Mouse (Mus musculus): ENCODE data around the gene Zfp579. TPM values are rescaled to one million over a fixed set of nuclear protein-coding genes. Genes with fewer than 3 reads are reported as not detected.

Zfp579 gene
- total and polyA plus RNA-seq, 2 experiments, result 1.2 to 13.0 TPM

GRCm38 (mm10) chr7:5017931-5018330 lies 22.0 kb upstream of the Zfp579 start:
- 97% methylated on average over 21 of the region's 21 CpGs for WGBS
- peaks cover 12% of the 10 kb centered on the region for H3K4me1 ChIP-seq (ENCODE audit: control insufficient read depth, insufficient read depth, low read length)
- no peak overlapping the region for H3K9ac ChIP-seq (ENCODE audit: low read depth, low read length)
- peaks cover 2% of the 10 kb centered on the region; the same call in 1 of the 2 replicates for H3K36me3 ChIP-seq (ENCODE audit: control insufficient read depth, insufficient read depth, low read length)
- H3K27ac ChIP-seq (replicated peaks; ENCODE audit: insufficient read depth, low read depth, low read length), result no peak overlapping the region
- DNase-seq (ENCODE audit: extremely low read depth, low read depth, low spot score), result no peak
- H3K4me3 ChIP-seq (ENCODE audit: insufficient read depth, low read depth, low read length), result no peak overlapping the region
- H3K27me3 ChIP-seq (ENCODE audit: control insufficient read depth, insufficient read depth, low read length), result no peaks in the 10 kb centered on the region
- H3K79me2 ChIP-seq (ENCODE audit: control insufficient read depth, insufficient read depth, low read length), result peaks cover 11% of the 10 kb centered on the region; the same call in 1 of the 2 replicates
- no peak for TF ChIP-seq CTCF (IDR thresholded peaks at IDR 0.05; ENCODE audit: low read depth, low read length)
- no peak for TF ChIP-seq POLR2A (IDR thresholded peaks at IDR 0.05; ENCODE audit: extremely low read depth, insufficient read depth, low read length)

GRCm38 (mm10) chr7:5017352-5017751 lies 21.4 kb upstream of the Zfp579 start:
- H3K4me1 ChIP-seq (ENCODE audit: control insufficient read depth, insufficient read depth, low read length), result peaks cover 11% of the 10 kb centered on the region
- WGBS, result 91% methylated on average over 16 of the region's 16 CpGs
- H3K27me3 ChIP-seq (ENCODE audit: control insufficient read depth, insufficient read depth, low read length), result no peaks in the 10 kb centered on the region
- H3K4me3 ChIP-seq (ENCODE audit: insufficient read depth, low read depth, low read length), result no peak overlapping the region
- DNase-seq (ENCODE audit: extremely low read depth, low read depth, low spot score), result no peak
- peaks cover 6% of the 10 kb centered on the region; the same call in 1 of the 2 replicates for H3K79me2 ChIP-seq (ENCODE audit: control insufficient read depth, insufficient read depth, low read length)
- H3K27ac ChIP-seq (replicated peaks; ENCODE audit: insufficient read depth, low read depth, low read length), result no peak overlapping the region
- no peak overlapping the region for H3K9ac ChIP-seq (ENCODE audit: low read depth, low read length)
- TF ChIP-seq POLR2A (IDR thresholded peaks at IDR 0.05; ENCODE audit: extremely low read depth, insufficient read depth, low read length) (no peak), CTCF (IDR thresholded peaks at IDR 0.05; ENCODE audit: low read depth, low read length) (0 out of 2 replicates have a peak, but pooled peaks have one; percentile 2)
- H3K36me3 ChIP-seq (ENCODE audit: control insufficient read depth, insufficient read depth, low read length), result 0 out of 2 replicates have a peak, but pooled peaks cover 3% of the 10 kb centered on the region

DNA sequence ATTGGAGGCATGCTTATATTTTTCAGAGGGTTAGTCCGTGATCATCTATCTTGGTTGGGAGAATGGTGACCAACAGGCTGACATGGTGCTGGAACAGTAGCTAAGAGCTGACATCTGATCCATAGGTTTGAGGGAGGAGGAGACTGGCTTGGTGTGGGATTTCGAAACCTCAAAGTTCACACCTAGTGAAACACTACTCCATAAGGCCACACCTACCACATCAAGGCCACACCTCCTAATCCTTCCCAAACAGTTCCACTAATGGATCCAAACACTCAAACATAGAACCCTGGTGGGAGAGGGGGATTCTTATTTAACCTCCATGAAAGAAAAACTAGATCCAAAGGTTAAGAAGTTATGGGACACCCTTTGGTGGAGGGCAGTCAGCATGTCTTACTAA lies 21.0 kb upstream of the Zfp579 start:
- Histone ChIP-seq H3K9ac (ENCODE audit: low read depth, low read length) (no peak overlapping the region), H3K4me1 (ENCODE audit: control insufficient read depth, insufficient read depth, low read length) (peaks cover 7% of the 10 kb centered on the region), H3K27ac (replicated peaks; ENCODE audit: insufficient read depth, low read depth, low read length) (no peak overlapping the region), H3K79me2 (ENCODE audit: control insufficient read depth, insufficient read depth, low read length) (peaks cover 2% of the 10 kb centered on the region; the same call in 1 of the 2 replicates), H3K27me3 (ENCODE audit: control insufficient read depth, insufficient read depth, low read length) (no peaks in the 10 kb centered on the region), H3K36me3 (ENCODE audit: control insufficient read depth, insufficient read depth, low read length) (0 out of 2 replicates have a peak, but pooled peaks cover 5% of the 10 kb centered on the region), H3K4me3 (ENCODE audit: insufficient read depth, low read depth, low read length) (no peak overlapping the region)
- TF ChIP-seq POLR2A (IDR thresholded peaks at IDR 0.05; ENCODE audit: extremely low read depth, insufficient read depth, low read length) (no peak), CTCF (IDR thresholded peaks at IDR 0.05; ENCODE audit: low read depth, low read length) (no peak)
- WGBS, result 100% methylated on average over 2 of the region's 2 CpGs
- DNase-seq (ENCODE audit: extremely low read depth, low read depth, low spot score), result no peak

DNA sequence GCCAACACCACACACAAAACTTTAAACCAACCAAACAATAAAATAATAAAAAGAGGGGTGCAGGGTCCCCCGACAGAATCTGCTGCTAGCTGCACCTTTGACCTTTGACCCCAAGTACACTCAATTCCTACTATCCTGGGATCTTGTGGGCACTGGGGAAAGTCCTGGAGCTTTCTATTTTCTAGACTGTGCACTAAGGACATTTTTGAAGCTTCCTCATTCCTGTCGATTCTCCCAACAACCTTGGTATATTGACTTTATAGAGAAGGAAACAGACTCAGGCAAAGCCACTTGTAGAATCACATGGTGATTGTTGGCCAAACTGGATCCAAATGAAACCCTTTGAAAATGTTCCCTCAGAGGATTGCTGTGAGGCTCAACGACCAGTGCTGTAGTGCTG lies 20.1 kb upstream of the Zfp579 start:
- peak overlapping the region; percentile 99; the same call in 1 of the 2 replicates for H3K4me3 ChIP-seq (ENCODE audit: insufficient read depth, low read depth, low read length)
- H3K79me2 ChIP-seq (ENCODE audit: control insufficient read depth, insufficient read depth, low read length), result peaks cover 2% of the 10 kb centered on the region; the same call in 1 of the 2 replicates
- 19% methylated on average over 3 of the region's 3 CpGs for WGBS
- peaks cover 3% of the 10 kb centered on the region; the same call in 1 of the 2 replicates for H3K4me1 ChIP-seq (ENCODE audit: control insufficient read depth, insufficient read depth, low read length)
- peak overlapping the region; percentile 84 for H3K27ac ChIP-seq (replicated peaks; ENCODE audit: insufficient read depth, low read depth, low read length)
- peak overlapping the region; percentile 79; the same call in 1 of the 2 replicates for H3K9ac ChIP-seq (ENCODE audit: low read depth, low read length)
- H3K36me3 ChIP-seq (ENCODE audit: control insufficient read depth, insufficient read depth, low read length), result peaks cover 7% of the 10 kb centered on the region; the same call in 1 of the 2 replicates
- TF ChIP-seq POLR2A (IDR thresholded peaks at IDR 0.05; ENCODE audit: extremely low read depth, insufficient read depth, low read length) (no peak), CTCF (IDR thresholded peaks at IDR 0.05; ENCODE audit: low read depth, low read length) (no peak)
- no peaks in the 10 kb centered on the region for H3K27me3 ChIP-seq (ENCODE audit: control insufficient read depth, insufficient read depth, low read length)
- DNase-seq (ENCODE audit: extremely low read depth, low read depth, low spot score), result peak; percentile 51

- Histone ChIP-seq H3K79me2 (ENCODE audit: control insufficient read depth, insufficient read depth, low read length) (peaks cover 2% of the 10 kb centered on the region; the same call in 1 of the 2 replicates), H3K9ac (ENCODE audit: low read depth, low read length) (peak within 1 kb of the TSS; percentile 98), H3K27me3 (ENCODE audit: control insufficient read depth, insufficient read depth, low read length) (no peaks in the 10 kb centered on the region), H3K27ac (replicated peaks; ENCODE audit: insufficient read depth, low read depth, low read length) (peak within 1 kb of the TSS; percentile 99), H3K4me3 (ENCODE audit: insufficient read depth, low read depth, low read length) (peak within 1 kb of the TSS; percentile 99), H3K4me1 (ENCODE audit: control insufficient read depth, insufficient read depth, low read length) (peaks cover 3% of the 10 kb centered on the region; the same call in 1 of the 2 replicates), H3K36me3 (ENCODE audit: control insufficient read depth, insufficient read depth, low read length) (peaks cover 7% of the 10 kb centered on the region; the same call in 1 of the 2 replicates)
- under 1% methylated on average over 73 of the region's 76 CpGs for WGBS
- peak; percentile 90 for DNase-seq (ENCODE audit: extremely low read depth, low read depth, low spot score)
- TF ChIP-seq POLR2A (IDR thresholded peaks at IDR 0.05; ENCODE audit: extremely low read depth, insufficient read depth, low read length) (0 out of 2 replicates have a peak, but pooled peaks have one; percentile 7), CTCF (IDR thresholded peaks at IDR 0.05; ENCODE audit: low read depth, low read length) (no peak)
Measured at GRCm38 (mm10) chr7:5015118-5016001, 19.4 kb upstream of the Zfp579 start, which contains the start of gene Gm44973. Gene Gm44973, plus strand, starts transcription at chr7:5015496.

All from liver, adult 2 months (tissue).